Mouse (Mus musculus) heart, postnatal 14 days (tissue): ENCODE measurements around the gene Plcxd2. TPM values are rescaled to one million over a fixed set of nuclear protein-coding genes. Genes with fewer than 3 reads are reported as not detected.

Experiments used
- DNase-seq, 2 experiments: peaks; one replicate each; pipeline ENCODE4 v3.0.0; 2021 to 2022
- intact Hi-C: fragments of 180-260 bp; cut with DNase I; formaldehyde crosslinking; loops from one replicate; pipeline ENCODE4 v1.15.1; 2025
- total RNA-seq, 2 experiments: library from RNA; stranded (reverse); gene quantifications; 2 replicates each; pipeline ENCODE4 v1.2.3; 2021

The Plcxd2 gene
- total RNA-seq, 2 experiments from 2014 or later, result 0.12 to 0.34 TPM

DNA sequence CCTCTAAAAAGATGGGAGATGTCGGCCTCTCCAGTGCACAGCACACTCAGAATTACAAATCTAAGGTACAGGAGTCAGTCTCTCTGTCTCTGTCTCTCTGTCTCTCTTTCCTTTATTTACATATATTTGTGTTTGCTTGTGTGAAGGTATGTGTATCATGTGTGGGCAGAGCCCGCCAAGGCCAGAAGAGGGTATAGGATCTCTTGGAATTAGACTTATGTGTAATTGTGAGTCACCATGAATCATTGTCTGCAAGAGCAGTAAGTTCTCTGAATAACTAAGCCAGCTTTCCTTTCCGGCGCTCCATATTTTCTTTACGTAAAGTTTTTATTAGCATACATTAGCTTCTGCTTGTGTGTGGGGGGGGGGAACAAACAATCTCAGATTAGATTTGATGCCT, 64.4 kb downstream of the Plcxd2 start:
- no peak for DNase-seq
- intact Hi-C loops, result no loop called here

DNA sequence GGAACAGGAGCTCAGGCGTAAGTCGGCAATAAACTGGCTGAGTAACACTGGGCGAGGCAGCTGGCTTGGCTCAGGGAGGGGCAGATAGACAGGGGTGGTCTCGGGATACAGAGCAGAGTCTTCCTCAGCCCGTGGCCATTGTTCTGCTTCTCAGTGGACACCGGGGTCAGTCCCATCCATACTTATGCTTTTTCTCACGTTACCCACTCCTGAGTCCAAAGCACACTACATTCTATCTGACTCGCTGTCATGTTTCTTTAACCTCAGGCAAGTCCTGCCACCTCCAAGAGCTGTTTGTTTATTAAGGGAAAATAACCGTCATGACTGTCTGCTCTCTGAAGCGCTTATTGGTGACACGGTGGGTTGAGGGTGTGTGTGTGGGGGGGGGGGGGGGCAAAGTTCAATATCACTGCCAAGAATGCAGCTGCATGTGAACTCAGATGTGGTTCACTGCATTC, 64.8 kb downstream of the Plcxd2 start:
- DNase-seq, result no peak
- intact Hi-C loops, result no loop called here

DNA sequence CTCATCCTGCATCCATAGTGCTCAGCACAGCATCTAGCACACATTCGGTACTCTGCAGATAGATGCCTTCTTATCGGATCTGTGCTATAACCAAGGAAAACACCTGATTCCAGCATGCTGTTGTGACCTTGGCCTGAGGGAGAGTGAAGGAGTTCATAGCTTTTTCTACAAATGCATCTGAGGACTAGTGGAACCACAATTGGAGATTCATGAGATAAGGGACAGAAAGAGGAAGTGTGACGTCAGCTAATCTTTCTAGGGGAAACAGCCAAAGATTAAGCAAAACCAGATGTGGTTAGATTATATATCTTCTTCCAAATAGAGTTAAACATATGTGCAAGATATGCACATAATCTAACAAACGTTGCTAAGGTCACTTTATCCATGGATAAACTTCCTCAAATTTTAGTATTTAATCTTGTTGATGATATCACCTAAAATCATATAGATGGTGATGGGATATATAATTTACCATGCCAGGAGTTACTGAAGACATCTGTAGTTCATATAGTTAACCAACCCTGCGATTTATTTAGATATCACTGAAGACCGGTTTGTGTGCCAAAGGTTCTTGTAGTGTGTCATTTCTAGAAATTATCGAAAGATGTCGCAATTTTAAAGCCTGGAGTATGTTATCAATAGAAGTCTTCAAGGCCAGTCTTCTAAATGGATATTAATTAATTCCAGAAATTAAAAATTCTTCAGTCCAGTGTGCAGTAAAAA, 67.7 kb downstream of the Plcxd2 start:
- intact Hi-C loops, result no loop called here
- no peak for DNase-seq

DNA sequence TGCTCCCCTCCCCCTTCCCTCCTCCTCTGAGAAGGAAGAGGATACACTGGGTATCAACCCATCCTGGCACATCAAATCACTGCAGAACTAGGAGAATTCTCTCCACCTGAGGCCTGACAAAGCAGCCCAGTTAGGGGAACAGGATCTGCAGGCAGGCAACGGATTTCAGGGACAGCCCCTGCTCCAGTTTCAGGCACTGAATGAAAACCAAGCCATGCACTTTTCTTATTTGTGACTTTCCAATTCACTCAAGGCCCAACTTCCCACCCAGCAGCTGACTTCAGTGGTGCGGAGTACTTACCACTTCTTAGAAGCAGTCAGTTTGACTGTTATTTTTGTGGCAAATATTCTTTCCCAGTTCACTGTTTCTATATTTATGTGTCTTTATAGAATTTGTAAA, 69.3 kb downstream of the Plcxd2 start:
- intact Hi-C loops, result no loop called here
- no peak for DNase-seq

DNA sequence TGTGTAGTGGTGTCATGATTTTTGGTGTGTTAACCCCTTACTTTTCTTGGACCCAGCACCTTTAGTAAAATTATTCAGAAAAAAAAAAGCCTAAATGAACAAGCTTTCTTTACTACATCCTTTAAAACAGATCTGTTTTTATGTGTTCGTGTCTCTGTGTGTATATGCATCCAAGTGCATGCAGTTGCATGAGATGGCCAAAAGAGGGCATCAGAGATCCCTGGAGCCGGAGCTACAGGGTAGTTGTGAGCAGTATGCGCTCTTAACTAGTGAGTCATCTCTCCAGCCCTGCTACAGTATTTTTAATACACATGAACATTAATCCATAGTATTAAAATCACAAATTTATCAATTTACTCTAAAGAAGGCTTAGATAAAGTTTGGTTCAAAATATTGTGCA, 70.6 kb downstream of the Plcxd2 start:
- intact Hi-C loops, result no loop called here
- no peak for DNase-seq

DNA sequence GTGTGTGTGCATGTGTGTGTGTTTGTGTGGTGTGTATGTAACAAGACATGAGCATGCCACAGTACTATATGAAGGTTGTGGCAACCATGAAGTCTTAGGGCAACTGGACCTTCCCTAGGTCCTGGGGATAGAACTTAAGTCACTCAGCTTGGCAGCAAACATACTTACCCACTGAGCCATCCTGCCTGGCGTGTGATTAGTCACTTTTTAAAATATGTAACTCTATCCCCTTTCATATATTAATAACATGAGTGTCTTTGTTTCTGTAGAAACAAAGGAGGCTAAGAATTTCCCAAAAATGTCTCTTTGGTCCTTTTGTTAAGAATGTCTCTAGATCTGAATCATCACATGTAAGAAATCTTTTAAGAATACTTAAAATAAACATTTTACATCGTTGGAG, 72.6 kb downstream of the Plcxd2 start:
- intact Hi-C loops, result no loop called here
- no peak for DNase-seq

DNA sequence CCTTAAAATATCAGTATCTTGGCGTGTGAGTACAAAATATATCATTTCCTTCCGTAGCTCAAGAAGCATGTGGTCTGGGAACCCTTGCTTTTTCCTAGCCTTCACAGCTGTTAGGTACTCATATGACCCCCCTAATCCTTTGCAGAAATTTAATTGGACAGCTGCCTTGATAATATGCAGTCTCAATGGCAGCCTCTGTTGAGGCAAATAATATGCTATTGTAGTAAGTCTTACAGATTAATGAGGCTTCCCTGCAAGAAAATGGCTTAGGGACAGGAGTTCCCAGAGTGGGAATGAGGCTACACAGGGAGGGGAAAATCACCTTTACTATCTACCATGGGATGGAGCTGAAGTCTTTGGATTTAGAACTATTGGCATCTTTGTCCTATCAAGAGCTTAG, 73.5 kb downstream of the Plcxd2 start:
- intact Hi-C loops, result no loop called here

DNA sequence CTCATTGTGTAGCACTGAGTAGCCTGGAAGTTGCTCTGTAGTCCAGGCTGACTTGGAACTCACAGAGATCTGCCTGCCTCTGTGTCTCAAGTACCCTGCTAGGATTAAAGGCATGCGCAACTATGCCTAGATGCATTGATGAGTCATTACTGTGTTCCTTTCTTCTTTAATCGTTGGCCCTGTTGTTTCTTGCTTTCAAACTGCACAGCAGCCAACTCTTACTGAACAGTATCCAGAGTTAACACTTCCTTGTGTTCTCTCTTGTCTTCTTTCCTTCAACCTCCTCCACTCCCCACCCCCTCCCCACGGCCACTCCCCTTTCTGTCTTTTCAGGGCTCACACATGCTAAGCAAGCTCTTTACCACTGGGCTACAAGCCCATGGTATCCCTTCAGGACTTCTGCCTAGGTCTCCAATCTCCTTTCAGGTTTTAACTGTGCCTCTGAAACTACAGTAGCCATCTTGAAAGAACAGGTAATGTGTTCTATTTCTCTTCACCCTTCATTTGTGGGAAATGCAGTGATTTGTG, 74.0 kb downstream of the Plcxd2 start:
- no peak for DNase-seq
- intact Hi-C loops, result no loop called here

More for the DNA sequence above, 73.5 kb downstream of the Plcxd2 start:
- no peak for DNase-seq

DNA sequence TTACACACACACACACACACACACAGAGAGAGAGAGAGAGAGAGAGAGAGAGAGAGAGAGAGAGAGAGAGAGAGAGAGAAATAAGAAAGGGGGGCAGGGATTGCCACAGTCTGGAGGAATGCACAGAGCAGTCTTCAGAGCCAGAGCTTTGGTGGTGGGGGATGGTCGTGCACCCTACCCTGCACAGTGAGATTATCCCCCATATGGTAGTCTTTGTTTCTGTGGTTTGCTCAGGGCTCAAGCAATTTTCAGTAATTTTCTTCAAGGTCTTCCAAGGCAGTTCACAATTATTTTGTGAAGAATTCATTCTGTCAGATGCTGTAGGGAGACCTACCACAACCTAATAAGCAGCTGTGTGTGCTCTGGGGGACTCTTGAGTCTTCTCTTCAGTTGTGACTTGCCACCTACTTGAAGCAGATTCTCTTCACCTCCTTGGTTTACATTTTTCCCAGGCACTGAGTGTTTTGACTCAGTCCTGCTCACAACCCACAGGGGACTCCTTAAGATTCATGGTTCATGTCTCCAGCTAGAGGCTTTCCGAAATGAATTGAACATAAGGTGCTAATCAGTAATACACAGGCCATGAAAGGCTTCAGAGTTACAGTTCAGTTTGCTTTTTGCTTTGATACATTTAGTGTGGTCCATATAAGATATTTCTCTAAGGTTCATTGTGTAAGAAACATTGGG, 75.2 kb downstream of the Plcxd2 start:
- DNase-seq, result no peak
- intact Hi-C loops, result no loop called here

DNA sequence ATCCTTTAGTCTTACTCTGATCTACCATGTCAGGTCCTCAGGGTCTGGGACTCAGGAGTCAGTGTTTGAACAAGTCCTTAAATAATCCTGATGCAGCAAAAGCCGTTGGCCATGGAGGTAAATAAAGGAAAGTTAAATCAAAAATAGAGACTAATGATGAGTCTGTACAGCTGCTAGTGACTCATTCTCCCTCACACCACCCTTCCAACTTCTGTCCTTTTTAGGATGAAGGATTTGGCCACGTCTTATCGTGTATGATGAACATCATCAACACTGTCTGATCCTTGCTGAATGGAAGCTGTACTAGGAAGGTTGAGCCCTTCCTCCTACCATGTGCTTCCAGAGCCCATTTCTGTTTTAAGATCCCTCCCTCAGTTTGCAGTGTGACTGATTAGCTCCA, 79.7 kb downstream of the Plcxd2 start:
- no peak for DNase-seq
- intact Hi-C loops, result no loop called here

DNA sequence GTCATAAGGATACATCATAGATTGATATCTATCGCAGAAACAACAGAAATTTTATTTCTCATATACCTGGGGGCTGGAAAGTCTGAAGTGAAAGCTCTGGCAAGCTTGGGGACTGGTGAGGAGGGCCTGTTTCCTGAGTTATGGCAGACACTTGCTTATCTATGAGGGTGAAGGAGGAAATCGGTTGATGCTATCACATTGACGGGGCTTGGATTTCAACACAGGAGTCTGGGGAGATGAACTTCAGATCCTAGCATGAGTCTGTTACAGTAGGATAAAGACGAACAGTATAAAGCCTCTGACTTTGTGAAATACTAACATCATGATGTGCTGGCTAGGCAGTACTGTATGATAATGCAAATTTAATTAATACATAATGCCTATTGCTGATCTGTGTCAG, 81.9 kb downstream of the Plcxd2 start:
- intact Hi-C loops, result no loop called here
- DNase-seq, result no peak

DNA sequence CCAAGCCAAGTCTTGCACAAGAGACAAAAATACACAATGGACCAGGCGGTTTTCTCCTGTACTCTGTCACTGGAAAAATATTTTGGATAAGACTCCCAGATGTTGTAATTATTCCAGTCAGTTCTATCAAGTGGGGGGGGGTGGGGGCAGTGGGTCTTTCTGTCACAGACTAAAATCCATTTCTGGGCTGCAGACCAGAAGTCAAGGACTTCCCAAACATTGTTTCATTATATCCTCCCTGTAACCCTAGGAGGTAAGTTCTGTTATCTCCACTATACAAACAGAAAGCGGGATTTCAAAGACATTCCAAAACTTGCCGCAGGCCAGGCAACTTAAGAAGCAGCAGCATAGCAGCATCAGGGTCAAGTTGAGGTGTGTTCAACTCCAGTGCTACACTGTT, 82.4 kb downstream of the Plcxd2 start:
- intact Hi-C loops, result no loop called here
- DNase-seq, result no peak

DNA sequence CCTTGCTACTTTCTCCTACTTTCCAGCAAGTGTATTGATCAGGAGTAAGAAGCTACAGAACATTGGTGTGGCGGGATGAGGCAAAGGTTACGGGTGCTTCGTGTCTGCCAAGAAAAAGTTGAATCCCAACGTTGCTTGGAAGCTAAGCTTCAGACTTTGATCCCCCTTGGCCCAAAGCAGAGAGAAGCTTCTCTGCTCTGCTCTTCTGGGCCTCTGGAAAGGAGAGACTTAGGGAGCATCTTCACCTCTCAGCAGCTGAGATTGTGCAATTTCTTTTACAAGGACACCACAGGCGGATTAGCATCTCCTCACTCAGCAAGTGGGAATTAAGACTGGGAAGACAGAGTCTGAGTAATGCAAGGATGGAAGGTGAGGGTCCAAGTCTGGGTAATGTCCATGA, 83.1 kb downstream of the Plcxd2 start:
- intact Hi-C loops, result no loop called here
- DNase-seq, result no peak

DNA sequence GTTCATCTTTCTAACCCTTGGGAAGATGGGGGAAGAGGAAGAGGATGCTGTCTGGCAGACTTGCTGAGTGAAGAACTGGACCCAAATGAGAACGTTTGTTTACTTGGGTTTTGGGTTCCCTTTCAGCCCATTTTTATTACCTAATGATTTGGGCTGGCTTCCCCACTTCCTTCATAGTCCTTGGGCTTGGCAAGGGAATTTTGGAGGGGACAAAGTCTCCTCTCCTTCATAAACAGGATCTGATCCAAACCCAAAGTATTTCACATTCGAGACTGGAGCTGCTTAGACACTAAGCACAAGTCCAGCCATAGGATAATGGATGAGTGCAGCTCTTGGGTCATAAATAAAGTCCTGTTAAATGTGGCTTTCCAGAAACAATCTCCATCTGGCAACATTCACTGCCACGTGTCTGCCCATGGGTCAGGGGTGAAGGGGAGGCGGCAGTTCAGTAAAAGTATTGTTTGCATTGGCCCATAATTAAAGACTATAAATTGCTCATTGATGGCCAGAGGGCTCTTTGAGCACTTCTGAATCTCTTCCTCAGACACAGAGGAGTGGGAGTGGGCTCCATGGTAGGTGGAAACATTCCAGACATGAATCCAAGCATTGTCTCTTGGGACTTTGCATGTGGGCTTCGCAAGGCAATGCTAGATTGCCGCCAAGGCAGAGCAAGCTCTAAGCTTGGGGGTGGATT, 86.1 kb downstream of the Plcxd2 start:
- intact Hi-C loops, result loop anchor here (5.0 kb wide), 2 partner anchors 43 to 82 kb away; no protein-coding TSS in a partner anchor
- DNase-seq, result no peak

DNA sequence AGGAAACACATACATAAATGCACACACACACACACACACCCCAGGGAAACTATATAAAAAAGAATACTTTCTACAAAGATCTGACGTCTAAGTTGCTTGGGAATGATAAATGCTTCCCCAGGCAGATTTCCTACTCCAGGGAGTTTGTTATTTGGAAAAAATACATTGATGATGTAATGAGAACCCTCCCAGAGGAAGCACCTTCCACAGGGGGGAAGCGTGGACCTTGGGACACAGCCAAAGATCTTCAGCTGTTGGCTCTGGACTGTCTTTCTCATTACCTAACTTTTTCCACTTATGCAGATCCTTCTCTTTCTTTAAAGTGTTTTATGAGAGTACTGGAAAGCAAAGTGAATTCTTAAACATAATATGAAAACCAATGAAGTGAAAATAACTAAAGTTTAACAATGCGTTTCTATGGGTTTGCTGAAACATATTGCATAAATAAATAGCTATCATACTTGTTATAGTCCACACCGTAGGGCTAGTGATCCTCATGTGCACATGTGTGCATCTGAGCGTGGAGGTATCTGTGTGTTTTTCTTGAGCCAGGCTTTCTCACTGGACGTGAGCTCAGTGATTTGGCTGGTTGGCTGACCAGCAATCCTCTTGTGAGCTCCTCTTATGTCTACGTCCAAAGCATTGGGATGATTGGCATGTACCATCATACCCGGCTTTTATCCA, 87.3 kb downstream of the Plcxd2 start:
- intact Hi-C loops, result loop anchor here (5.0 kb wide), 2 partner anchors 45 to 80 kb away; no protein-coding TSS in a partner anchor
- peak; percentile 47 to 55 for DNase-seq

DNA sequence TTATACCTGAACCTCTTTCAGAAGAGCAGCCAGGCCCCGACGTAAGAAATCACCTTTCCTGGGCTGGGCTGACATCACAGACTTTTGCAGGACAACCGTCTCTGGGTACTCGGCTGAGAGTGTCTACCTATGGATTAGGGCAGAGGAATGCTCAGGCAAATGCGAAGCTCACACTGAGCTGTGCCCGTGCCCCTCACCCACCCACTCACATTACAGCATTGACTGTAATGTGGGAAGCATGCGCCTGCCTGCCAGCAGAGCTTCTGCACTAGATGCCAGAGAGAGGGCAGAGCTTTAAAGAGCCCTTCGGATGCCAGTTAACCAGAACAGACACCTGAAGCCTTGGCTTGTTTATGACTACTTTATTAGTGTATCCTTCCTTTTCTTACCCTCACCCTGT, 90.4 kb downstream of the Plcxd2 start:
- DNase-seq, result no peak
- intact Hi-C loops, result no loop called here

Other genes starting within 250 kb of the Plcxd2 start
- 10 to 100 TPM; 25.5 to 27.5 TPM for gene Phldb2, start 56.6 kb downstream of the Plcxd2 start, total RNA-seq
- gene Cd96, start 110.0 kb upstream of the Plcxd2 start, total RNA-seq, result under 1 TPM in 1 of 2 experiments, not detected in 1; 0.24 TPM
- 10 to 100 TPM; 11.7 to 12.2 TPM for gene Gm4737, start 144.9 kb upstream of the Plcxd2 start, total RNA-seq